Mouse (Mus musculus): ENCODE measurements around the gene Crnn. TPM values are rescaled to one million over a fixed set of nuclear protein-coding genes. Genes with fewer than 3 reads are reported as not detected.

Gene Crnn
- not detected in 2 replicates for polyA plus RNA-seq (2012)

GRCm38 (mm10) chr3:93144510-93145051 is at the start of gene Crnn:
TSS of gene Crnn (plus strand) at chr3:93144787.

GRCm38 (mm10) chr3:93196978-93197377 is 52.4 kb downstream of the Crnn start, which contains the start of gene Flg2:
TSS of gene Flg2 (plus strand) at chr3:93197278.

Other genes starting within 250 kb of the Crnn start
- not detected in 2 replicates for gene Lce3a, start 218.6 kb upstream of the Crnn start, polyA plus RNA-seq (2012)
- gene Lce3b, start 211.8 kb upstream of the Crnn start, polyA plus RNA-seq (2012): not detected in 2 replicates
- not detected in 2 replicates for gene Lce3c, start 200.3 kb upstream of the Crnn start, polyA plus RNA-seq (2012)
- gene Lce3d, start 187.4 kb upstream of the Crnn start, polyA plus RNA-seq (2012): not detected in 2 replicates
- not detected in 2 replicates for gene Lce3e, start 177.7 kb upstream of the Crnn start, polyA plus RNA-seq (2012)
- not detected in 2 replicates for gene Lce3f, start 152.6 kb upstream of the Crnn start, polyA plus RNA-seq (2012)
- not detected in 2 replicates for gene Crct1, start 129.1 kb upstream of the Crnn start, polyA plus RNA-seq (2012)
- gene Lce1m, start 125.7 kb upstream of the Crnn start, polyA plus RNA-seq (2012): not detected in 2 replicates
- not detected in 2 replicates for gene Gm4858, start 76.0 kb upstream of the Crnn start, polyA plus RNA-seq (2012)
- gene Flg2, start 52.5 kb downstream of the Crnn start, polyA plus RNA-seq (2012): not detected in 2 replicates
- 0.18 TPM in 1 of 2 replicates, not detected in the other for gene Flg, start 128.7 kb downstream of the Crnn start, polyA plus RNA-seq (2012)
- not detected in 2 replicates for gene Hrnr, start 175.0 kb downstream of the Crnn start, polyA plus RNA-seq (2012)
- gene Rptn, start 248.9 kb downstream of the Crnn start, polyA plus RNA-seq (2012): 0.01 TPM in 1 of 2 replicates, not detected in the other